Mouse (Mus musculus): ENCODE results near the gene Cst9. TPM values are rescaled to one million over a fixed set of nuclear protein-coding genes. Genes with fewer than 3 reads are reported as not detected.
A peak's percentile ranks its signal among the peaks of the same experiment; 100 is the strongest.

Gene Cst9
- not detected for total RNA-seq (2021)

- DNase-seq, result no peak
Measured at GRCm38 (mm10) chr2:148834912-148835311, at the start of gene Cst9. Gene Cst9, plus strand, starts transcription at chr2:148835147.

- peak in 1 of 2 experiments; percentile 1 for DNase-seq
Measured at GRCm38 (mm10) chr2:148789142-148789541, 45.8 kb upstream of the Cst9 start, which contains the start of gene Cst12. Gene Cst12, plus strand, starts transcription at chr2:148789361.

- DNase-seq, result no peak
Measured at GRCm38 (mm10) chr2:148798485-148798884, 36.5 kb upstream of the Cst9 start, which contains the start of gene Cst8. Gene Cst8, plus strand, starts transcription at chr2:148798785.

GRCm38 (mm10) chr2:148801491-148801921, 33.4 kb upstream of the Cst9 start:
- peak; percentile 11 to 22 for DNase-seq

GRCm38 (mm10) chr2:148806696-148807095, 28.3 kb upstream of the Cst9 start:
- no peak for DNase-seq

GRCm38 (mm10) chr2:148819909-148820308, 15.0 kb upstream of the Cst9 start, which contains the start of gene Cst13:
Gene Cst13, plus strand, starts transcription at chr2:148820081.
- no peak for DNase-seq

- DNase-seq, result no peak
Measured at GRCm38 (mm10) chr2:148825986-148826385, 9.0 kb upstream of the Cst9 start.

GRCm38 (mm10) chr2:148838075-148838777, 3.3 kb downstream of the Cst9 start:
- no peak for DNase-seq

GRCm38 (mm10) chr2:148839224-148839623, 4.3 kb downstream of the Cst9 start:
- no peak for DNase-seq

- peak; percentile 72 to 83 for DNase-seq
Measured at GRCm38 (mm10) chr2:148851116-148851906, 16.4 kb downstream of the Cst9 start.

- DNase-seq, result no peak
Measured at GRCm38 (mm10) chr2:148856630-148857400, 21.9 kb downstream of the Cst9 start.

GRCm38 (mm10) chr2:148857506-148857905, 22.6 kb downstream of the Cst9 start:
- no peak for DNase-seq

GRCm38 (mm10) chr2:148860993-148861392, 26.0 kb downstream of the Cst9 start:
- no peak for DNase-seq

GRCm38 (mm10) chr2:148861693-148862092, 26.7 kb downstream of the Cst9 start:
- DNase-seq, result no peak

GRCm38 (mm10) chr2:148864966-148865365, 30.0 kb downstream of the Cst9 start, which contains the start of gene 9230104L09Rik:
Gene 9230104L09Rik, minus strand, starts transcription at chr2:148865038.
- DNase-seq, result no peak

GRCm38 (mm10) chr2:148868959-148869358, 34.0 kb downstream of the Cst9 start:
- DNase-seq, result no peak

- no peak for DNase-seq
Measured at GRCm38 (mm10) chr2:148870526-148870925, 35.6 kb downstream of the Cst9 start.

- DNase-seq, result no peak
Measured at GRCm38 (mm10) chr2:148872860-148873259, 37.9 kb downstream of the Cst9 start.

- no peak for DNase-seq
Measured at GRCm38 (mm10) chr2:148874224-148874616, 39.3 kb downstream of the Cst9 start.

- no peak for DNase-seq
Measured at GRCm38 (mm10) chr2:148874617-148875334, 39.8 kb downstream of the Cst9 start.

GRCm38 (mm10) chr2:148875335-148875811, 40.4 kb downstream of the Cst9 start, which contains the start of gene Cst3:
Gene Cst3, minus strand, starts transcription at chr2:148875692.
- peak; percentile 91 for DNase-seq
